Mouse (Mus musculus) cerebellum, adult 2 months (tissue): ENCODE results near the gene Ltbp1.

Source experiments
- CTCF ChIP-seq: fragments of 200-500 bp; IDR thresholded peaks from 2 replicates; pipeline ENCODE4 v1.5.1; 2011; ENCODE audit warnings: low read depth, mild to moderate bottlenecking, control low read depth, low read length, moderate library complexity, borderline replicate concordance; ENCODE audit not compliant: insufficient read depth
- POLR2A ChIP-seq: fragments of 200-500 bp; IDR thresholded peaks from 2 replicates; pipeline ENCODE4 v1.6.1; 2011; ENCODE audit warnings: low read length, control low read depth, borderline replicate concordance; ENCODE audit not compliant: insufficient read depth

GRCm38 (mm10) chr17:75335649-75336048 is 330.3 kb downstream of the Ltbp1 start:
- TF ChIP-seq CTCF: no peak
- no peak for TF ChIP-seq POLR2A
